Mouse (Mus musculus) forebrain, postnatal 0 days (tissue): ENCODE results near the gene Rdh5. TPM values are rescaled to one million over a fixed set of nuclear protein-coding genes. Genes with fewer than 3 reads are reported as not detected.
A peak's percentile ranks its signal among the peaks of the same experiment; 100 is the strongest.

Experiments used
- ATAC-seq: fragments of 200-750 bp; cut with Nextera tagmentation; 2 replicates; pipeline ENCODE4 v1.8.0; 2017; ENCODE audit warnings: mild to moderate bottlenecking, moderate library complexity
- DNase-seq: peaks from one replicate; pipeline ENCODE4 v3.0.0-alpha.2; 2015
- H3K27ac ChIP-seq: fragments of 300-500 bp; sonication (generic); 2 replicates; pipeline ENCODE4 v1.5.1; 2014; ENCODE audit warnings: low read depth, mild to moderate bottlenecking, antibody characterized with exemption, low read length, moderate library complexity, mixed read lengths
- H3K27me3 ChIP-seq: fragments of 300-500 bp; sonication (generic); 2 replicates; pipeline ENCODE4 v1.6.1; 2014; ENCODE audit warnings: mild to moderate bottlenecking, low read length, mixed read lengths; ENCODE audit not compliant: insufficient read depth
- H3K36me3 ChIP-seq: fragments of 300-500 bp; sonication (generic); 2 replicates; pipeline ENCODE4 v1.6.1; 2014; ENCODE audit warnings: mild to moderate bottlenecking, moderate library complexity; ENCODE audit not compliant: insufficient read depth
- H3K4me1 ChIP-seq: fragments of 300-500 bp; sonication (generic); 2 replicates; pipeline ENCODE4 v1.6.1; 2014; ENCODE audit warnings: antibody characterized with exemption; ENCODE audit not compliant: insufficient read depth
- H3K4me2 ChIP-seq: fragments of 300-500 bp; sonication (generic); 2 replicates; pipeline ENCODE4 v1.6.1; 2014; ENCODE audit warnings: low read depth, mild to moderate bottlenecking, moderate library complexity
- H3K4me3 ChIP-seq: fragments of 300-500 bp; sonication (generic); 2 replicates; pipeline ENCODE4 v1.5.1; 2014; ENCODE audit warnings: low read depth, low read length, mixed read lengths
- H3K9ac ChIP-seq: fragments of 300-500 bp; sonication (generic); 2 replicates; pipeline ENCODE4 v1.6.1; 2014; ENCODE audit warnings: mild to moderate bottlenecking
- H3K9me3 ChIP-seq: fragments of 300-500 bp; sonication (generic); 2 replicates; pipeline ENCODE4 v1.6.1; 2016; ENCODE audit warnings: low read length
- CTCF ChIP-seq: sonication (generic); IDR thresholded peaks from 2 replicates; pipeline ENCODE4 v1.5.1; 2016; ENCODE audit warnings: antibody characterized with exemption, control low read depth, low read depth
- WGBS: fragments of 180-500 bp; shearing (Covaris S2); extraction: QIAGEN DNeasy Blood & Tissue Kit; methylation state at CpG from one replicate; pipeline ENCODE4 v1.1.7; 2014; 5-methylcytosine and 5-hydroxymethylcytosine counted together
- polyA plus RNA-seq: library from polyadenylated mRNA; unstranded; fragments of >200 nt; fragmentation: Nextera tagmentation; extraction: Ambion mirVana; gene quantifications from 2 replicates; pipeline ENCODE4 v1.2.1, GENCODE M21; 2015
- total RNA-seq: library from RNA; depleted of rRNA; stranded (reverse); fragments of >200 nt; gene quantifications from 2 replicates; pipeline ENCODE4 v1.2.3, GENCODE M21; 2014

The Rdh5 gene
- total and polyA plus RNA-seq, 2 experiments from 2014 or later: 4.1 to 10.2 TPM

DNA sequence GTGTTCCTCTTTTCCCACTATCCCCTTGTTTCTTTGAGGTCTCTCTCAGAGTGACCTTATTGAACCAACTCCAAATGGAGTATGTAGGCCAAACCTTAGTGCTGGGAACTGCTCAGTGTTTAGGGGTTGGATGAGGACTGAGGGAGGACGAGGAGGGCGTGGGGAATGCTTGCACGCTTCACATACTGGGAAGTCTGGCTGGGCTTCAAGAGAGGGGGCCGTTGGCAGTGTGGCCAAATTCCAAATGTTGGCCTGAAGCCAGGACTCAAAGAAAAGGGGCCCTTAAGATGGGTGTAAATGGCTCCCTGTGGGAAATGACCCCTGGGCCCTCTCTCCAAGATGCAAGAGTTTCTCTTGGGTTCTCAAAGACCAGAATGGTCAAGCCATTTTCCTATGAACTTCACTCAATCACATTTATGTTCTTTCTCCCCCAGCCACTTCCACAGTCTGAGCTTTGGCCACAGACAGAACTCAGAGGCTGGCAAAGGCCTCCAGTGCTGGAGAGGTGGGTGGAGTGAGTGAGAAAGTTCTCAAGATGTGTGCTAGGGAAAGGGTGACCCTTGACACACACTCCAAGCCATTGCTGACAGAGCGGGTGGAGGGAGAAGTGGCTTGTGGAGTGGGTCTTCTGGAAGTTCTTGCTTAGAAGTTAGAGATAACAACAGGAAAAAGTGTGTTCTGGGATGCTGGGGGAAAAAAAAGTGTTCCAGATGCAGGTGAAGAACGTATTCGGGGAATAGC lies 7.1 kb upstream of the Rdh5 start:
- Histone ChIP-seq H3K27ac (no peak overlapping the region), H3K9ac (no peak overlapping the region), H3K4me2 (no peak overlapping the region), H3K4me1 (no peaks in the 10 kb centered on the region), H3K4me3 (no peak overlapping the region), H3K36me3 (no peaks in the 10 kb centered on the region), H3K9me3 (no peaks in the 10 kb centered on the region), H3K27me3 (peaks cover 31% of the 10 kb centered on the region)
- DNase-seq: peak; percentile 33
- no peak for TF ChIP-seq CTCF
- 46% methylated on average over 7 of the region's 7 CpGs for WGBS
- no peak for ATAC-seq

DNA sequence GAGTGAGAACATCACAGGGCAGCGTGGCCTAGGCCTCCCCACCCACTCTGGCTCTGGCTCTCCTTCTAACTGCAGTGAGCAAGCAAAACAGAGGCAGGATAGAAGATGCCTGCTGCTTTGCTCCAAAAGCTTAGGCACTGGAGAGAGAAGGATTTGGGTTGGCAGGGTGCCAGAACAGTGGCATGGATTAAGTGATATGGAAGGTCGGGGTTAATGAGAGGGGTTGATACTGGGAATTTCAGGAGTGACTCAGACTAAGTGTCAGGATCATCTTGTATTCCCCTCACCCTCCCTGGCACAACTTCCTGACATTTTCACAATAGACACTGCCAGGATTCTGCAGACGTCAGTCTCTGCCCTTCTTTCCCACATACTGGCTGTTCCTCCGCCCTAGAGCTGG lies 5.7 kb upstream of the Rdh5 start:
- no peak overlapping the region for H3K4me2 ChIP-seq
- H3K27ac ChIP-seq: no peak overlapping the region
- ATAC-seq (no peak), DNase-seq (no peak)
- WGBS: 19% methylated on average over 4 of the region's 4 CpGs
- no peak for TF ChIP-seq CTCF
- H3K27me3 ChIP-seq: peaks cover 21% of the 10 kb centered on the region
- H3K4me3 ChIP-seq: no peak overlapping the region
- H3K36me3 ChIP-seq: no peaks in the 10 kb centered on the region
- H3K9me3 ChIP-seq: no peaks in the 10 kb centered on the region
- peaks cover 8% of the 10 kb centered on the region; the same call in 1 of the 2 replicates for H3K4me1 ChIP-seq
- H3K9ac ChIP-seq: no peak overlapping the region

DNA sequence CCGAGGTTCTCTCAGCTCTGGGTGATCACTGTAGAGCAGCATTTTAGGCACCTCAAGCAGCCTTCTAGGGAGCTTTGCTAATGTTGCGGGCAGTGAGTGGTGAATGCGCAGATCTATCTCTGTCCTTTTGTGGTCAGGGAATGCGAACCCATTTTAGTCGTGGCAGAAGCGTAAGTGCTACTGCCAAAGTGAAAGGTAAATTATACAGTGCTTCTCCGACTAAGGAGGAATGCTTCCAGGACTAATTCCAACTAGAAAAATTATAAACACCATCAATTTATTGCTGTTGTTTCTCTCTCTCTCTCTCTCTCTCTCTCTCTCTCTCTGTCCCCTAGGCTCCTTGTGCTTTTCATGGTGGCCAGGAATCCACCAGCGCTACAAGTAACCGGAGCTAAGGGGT lies 1.2 kb upstream of the Rdh5 start, which contains the start of gene Bloc1s1:
Bloc1s1 (minus strand) TSS at position 101 of the 400 bp plus-strand sequence.
- Histone ChIP-seq H3K36me3 (0 out of 2 replicates have a peak, but pooled peaks cover 3% of the 10 kb centered on the region), H3K9ac (peak within 1 kb of the TSS; percentile 83), H3K27ac (peak within 1 kb of the TSS; percentile 93), H3K4me2 (peak within 1 kb of the TSS; percentile 67), H3K4me3 (peak within 1 kb of the TSS; percentile 70), H3K27me3 (no peaks in the 10 kb centered on the region), H3K9me3 (no peaks in the 10 kb centered on the region), H3K4me1 (peaks cover 14% of the 10 kb centered on the region)
- ATAC-seq: no peak; the same call in 1 of the 2 replicates
- no peak for TF ChIP-seq CTCF
- WGBS: 60% methylated on average over 9 of the region's 9 CpGs
- no peak for DNase-seq

DNA sequence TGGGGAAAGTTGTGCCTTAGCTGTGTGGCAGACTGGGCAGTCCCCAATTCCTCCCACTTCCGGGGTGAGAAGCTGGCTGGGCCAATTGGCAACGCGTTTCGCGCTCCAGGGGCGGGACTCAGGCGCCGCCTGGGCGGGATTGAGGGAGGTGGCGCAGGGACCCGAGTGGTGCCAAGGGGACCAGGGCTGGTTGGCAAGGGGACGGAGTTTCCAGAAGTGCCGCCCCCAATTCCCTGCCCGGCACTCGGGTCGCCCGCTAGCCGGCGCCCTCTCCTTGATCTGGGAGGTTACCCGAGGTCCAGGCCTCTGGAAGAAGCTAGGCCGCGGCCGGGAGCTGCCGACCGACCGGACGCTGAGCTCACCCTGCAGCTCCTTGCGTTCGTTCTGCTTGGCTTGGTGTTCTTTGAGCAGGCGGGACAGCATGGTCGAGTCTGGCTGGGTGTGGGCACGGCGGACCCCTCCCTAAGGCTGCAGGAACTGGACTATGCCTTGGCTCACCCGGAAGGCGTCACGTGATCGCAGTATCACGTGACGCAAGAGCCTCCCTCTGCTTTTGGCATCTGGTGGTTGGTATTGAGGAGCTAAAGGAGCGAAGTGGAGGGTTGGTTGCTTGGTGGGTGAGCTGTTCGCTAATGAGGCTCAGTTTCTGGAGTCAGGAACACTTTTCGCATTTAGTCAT lies 464 bp upstream of the Rdh5 start:
- H3K27me3 ChIP-seq: no peaks in the 10 kb centered on the region
- H3K4me2 ChIP-seq: peak overlapping the region; percentile 67
- under 1% methylated on average over 42 of the region's 42 CpGs for WGBS
- TF ChIP-seq CTCF: peak; percentile 54
- H3K9ac ChIP-seq: peak overlapping the region; percentile 83
- H3K4me1 ChIP-seq: peaks cover 14% of the 10 kb centered on the region
- H3K27ac ChIP-seq: peak overlapping the region; percentile 93
- no peaks in the 10 kb centered on the region for H3K9me3 ChIP-seq
- peak overlapping the region; percentile 70 for H3K4me3 ChIP-seq
- peak; percentile 97 for ATAC-seq
- DNase-seq: peak; percentile 95
- H3K36me3 ChIP-seq: 0 out of 2 replicates have a peak, but pooled peaks cover 3% of the 10 kb centered on the region

DNA sequence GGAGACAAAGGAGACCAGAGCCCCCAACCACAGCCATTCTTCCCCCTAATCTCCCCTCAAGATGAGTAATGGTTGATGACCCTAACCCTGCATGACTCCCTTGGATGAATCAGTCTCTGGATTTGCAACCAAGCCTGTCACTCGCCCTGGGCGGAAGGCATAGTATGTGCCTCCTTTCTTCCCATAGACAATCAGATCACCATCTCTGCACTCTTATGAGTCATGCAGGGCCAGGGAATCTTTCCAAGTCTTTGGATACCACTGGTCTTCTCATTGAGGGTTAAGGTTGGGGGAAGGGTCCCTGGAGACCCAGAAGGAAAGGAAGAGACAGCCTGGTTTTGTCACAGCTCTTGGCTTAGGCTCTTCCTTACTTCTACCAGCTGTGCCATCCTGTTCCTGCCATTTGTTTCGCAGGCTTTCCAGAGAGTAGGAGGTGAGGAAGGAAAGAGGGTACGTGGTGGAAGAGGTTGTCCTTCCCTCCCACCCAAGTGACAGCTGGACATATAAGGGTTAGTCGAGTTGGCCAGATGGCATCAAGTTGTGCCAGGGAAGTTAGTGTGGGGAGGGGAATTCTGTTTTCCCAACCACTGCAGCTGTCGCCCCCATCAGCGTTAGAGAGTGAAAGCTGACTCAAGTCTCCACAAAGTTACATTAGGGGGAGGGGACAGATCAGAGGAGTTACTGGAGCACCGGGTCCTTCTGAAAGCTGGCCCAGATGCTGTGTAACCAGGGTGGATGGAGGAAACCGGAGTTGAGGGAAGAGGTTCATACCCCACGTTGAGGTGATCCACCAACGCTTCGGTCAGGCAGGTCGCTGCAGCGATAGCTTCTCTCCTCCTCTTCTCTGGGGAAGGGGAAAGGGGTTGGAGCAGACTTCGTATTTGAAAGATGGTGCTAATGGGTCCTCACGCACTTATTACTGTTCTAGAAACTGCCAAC lies 536 bp downstream of the Rdh5 start:
- H3K9me3 ChIP-seq: no peaks in the 10 kb centered on the region
- ATAC-seq: no peak
- H3K9ac ChIP-seq: peak overlapping the region; percentile 83; the same call in 1 of the 2 replicates
- 0 out of 2 replicates have a peak, but pooled peaks cover 7% of the 10 kb centered on the region for H3K36me3 ChIP-seq
- H3K27ac ChIP-seq: peak overlapping the region; percentile 29; the same call in 1 of the 2 replicates
- WGBS: 68% methylated on average over 16 of the region's 16 CpGs
- H3K4me1 ChIP-seq: peaks cover 14% of the 10 kb centered on the region
- H3K27me3 ChIP-seq: no peaks in the 10 kb centered on the region
- DNase-seq: no peak
- H3K4me3 ChIP-seq: peak overlapping the region; percentile 70
- H3K4me2 ChIP-seq: peak overlapping the region; percentile 67
- TF ChIP-seq CTCF: no peak

DNA sequence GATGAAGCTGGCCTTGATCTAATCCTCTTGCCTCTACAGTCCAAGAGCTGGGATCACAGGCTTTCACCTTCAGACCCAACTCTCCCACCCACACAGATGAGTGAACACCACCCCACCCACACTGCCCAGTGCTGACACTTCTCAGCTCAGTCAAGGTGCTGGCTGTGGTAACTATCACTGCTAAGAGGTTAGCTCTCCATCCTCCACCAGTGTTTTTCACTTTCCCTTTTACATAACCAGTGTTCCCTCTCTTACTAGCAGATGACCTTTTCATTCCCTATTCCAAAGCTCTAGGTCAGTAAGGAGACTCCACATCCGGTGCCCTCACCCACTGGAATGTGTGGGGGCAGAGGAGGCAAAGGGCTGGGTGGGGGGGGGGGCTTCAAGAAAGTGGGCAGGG lies 1.4 kb downstream of the Rdh5 start:
- Histone ChIP-seq H3K4me3 (no peak overlapping the region), H3K36me3 (0 out of 2 replicates have a peak, but pooled peaks cover 7% of the 10 kb centered on the region), H3K4me2 (no peak overlapping the region), H3K4me1 (peaks cover 14% of the 10 kb centered on the region), H3K9ac (no peak overlapping the region), H3K27me3 (no peaks in the 10 kb centered on the region), H3K27ac (no peak overlapping the region), H3K9me3 (no peaks in the 10 kb centered on the region)
- 76% methylated on average over 1 of the region's 1 CpGs for WGBS
- DNase-seq: no peak
- no peak for TF ChIP-seq CTCF
- no peak for ATAC-seq
